Mouse (Mus musculus) heart, postnatal 10 days (tissue): ENCODE data around the gene Prkar2b. TPM values are rescaled to one million over a fixed set of nuclear protein-coding genes. Genes with fewer than 3 reads are reported as not detected.
A peak's percentile ranks its signal among the peaks of the same experiment; 100 is the strongest.

Source experiments
- DNase-seq, 2 experiments: peaks; one replicate each; pipeline ENCODE4 v3.0.0; 2021
- intact Hi-C: fragments of 180-260 bp; cut with DNase I; formaldehyde crosslinking; loops from one replicate; pipeline ENCODE4 v1.15.1; 2025
- total RNA-seq, 2 experiments: library from RNA; stranded (reverse); gene quantifications; 2 replicates each; pipeline ENCODE4 v1.2.3; 2021

The Prkar2b gene
- total RNA-seq, 2 experiments from 2014 or later: 15.3 to 51.6 TPM

GRCm38 (mm10) chr12:31973473-31974172 is 87.5 kb downstream of the Prkar2b start:
- intact Hi-C loops: no loop called here
- DNase-seq: peak; percentile 90 to 93

GRCm38 (mm10) chr12:31971547-31971946 is 89.5 kb downstream of the Prkar2b start:
- intact Hi-C loops: no loop called here
- no peak for DNase-seq

GRCm38 (mm10) chr12:31969111-31969510 is 92.0 kb downstream of the Prkar2b start:
- no peak for DNase-seq
- intact Hi-C loops: loop anchor here (5.0 to 10.0 kb wide), 2 partner anchors 408 to 926 kb away; partner anchors contain the start of gene Ccdc71l

DNA sequence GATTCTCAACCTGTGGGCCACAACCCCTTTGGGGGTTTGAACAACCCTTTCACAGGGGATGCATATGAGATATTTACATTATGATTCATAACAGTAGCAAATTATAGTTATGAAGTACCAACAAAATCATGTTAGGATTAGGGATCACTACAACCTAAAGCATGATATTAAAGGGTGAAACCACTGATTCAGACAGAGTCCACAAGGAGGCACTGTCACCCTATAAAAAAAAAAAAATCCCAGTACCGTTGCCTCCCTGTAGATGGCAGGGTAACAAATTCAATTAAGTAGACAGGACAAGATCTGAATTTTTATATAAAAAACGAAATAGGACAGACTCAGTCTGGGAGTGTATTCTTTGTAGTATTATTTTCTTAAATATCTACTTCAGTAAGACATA is 93.6 kb downstream of the Prkar2b start:
- intact Hi-C loops: loop anchor here (1.0 to 10.0 kb wide), 4 partner anchors 177 to 927 kb away; partner anchors contain the start of gene Ccdc71l
- DNase-seq: peak; percentile 46 to 74

DNA sequence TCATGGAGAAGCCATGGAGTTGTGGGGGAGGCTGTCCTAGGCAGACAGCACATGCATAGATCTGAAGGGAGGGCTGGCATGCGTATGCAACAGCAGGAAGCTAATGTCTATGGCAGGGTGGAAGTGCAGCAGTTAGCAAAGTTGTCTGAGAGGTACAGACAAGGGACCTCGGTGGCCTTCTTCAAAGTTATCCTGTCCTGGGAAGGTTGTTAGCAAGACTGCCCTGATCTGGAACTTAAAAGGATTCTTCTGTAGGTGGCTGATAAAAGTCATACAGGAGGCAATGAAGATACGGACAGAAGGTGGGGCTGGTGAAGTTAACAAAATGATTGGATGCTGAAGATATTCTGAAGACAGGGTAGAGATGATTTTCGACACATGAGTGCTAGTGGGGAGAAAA is 94.7 kb downstream of the Prkar2b start:
- intact Hi-C loops: loop anchor here (5.0 to 10.0 kb wide), 2 partner anchors 411 to 928 kb away; partner anchors contain the start of gene Ccdc71l
- no peak for DNase-seq

DNA sequence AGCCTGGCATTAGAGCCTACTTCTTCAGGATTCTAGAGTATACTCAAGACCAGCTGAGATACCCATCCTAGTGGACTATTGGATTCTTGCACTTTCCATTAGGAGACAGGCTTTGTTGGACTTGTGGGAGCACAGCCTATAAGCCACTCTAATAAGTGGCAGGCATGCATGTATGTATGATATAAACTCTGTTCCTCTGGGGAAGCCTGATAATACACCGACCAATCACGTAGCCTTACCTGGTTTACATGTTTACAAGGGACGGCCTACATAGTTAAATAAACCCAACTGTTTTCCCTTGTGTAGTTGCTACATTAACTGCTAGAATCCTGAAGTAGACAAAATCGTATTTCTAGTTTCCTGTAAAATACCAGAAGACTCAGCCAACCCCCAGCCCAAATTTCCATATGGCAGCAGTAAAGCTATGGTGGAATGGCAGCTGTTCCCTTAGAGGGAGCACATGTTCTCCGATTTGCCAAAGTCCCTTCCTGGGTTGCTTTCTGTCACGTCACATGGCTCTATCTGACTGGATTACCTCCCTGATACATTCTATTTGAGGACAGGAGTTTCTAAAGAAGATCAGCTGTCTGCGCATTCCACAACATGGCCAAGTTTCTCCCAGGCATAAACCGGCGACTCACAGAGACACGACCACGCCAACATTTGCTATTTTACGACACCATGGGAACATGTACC is 95.4 kb downstream of the Prkar2b start:
- intact Hi-C loops: loop anchor here (5.0 to 10.0 kb wide), 2 partner anchors 412 to 929 kb away; partner anchors contain the start of gene Ccdc71l
- no peak for DNase-seq

DNA sequence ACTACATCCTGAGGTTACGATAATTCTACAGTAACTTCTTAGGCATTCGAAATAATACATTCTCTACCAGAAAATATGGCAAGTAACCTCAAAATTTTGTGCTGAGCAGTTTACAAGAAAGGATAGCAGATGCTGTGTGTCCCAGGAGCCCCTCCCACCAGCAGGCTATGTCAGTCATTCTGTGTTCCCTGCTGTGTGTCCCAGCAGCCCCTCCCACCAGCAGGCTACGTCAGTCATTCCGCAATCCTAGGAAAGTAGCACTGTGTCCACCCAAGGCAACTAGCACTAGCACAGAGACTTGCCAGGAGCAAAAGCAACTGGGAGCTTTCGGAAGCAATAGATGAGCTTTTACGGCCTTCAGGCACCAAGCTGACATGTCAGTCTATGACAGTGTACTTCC is 97.0 kb downstream of the Prkar2b start:
- DNase-seq: no peak
- intact Hi-C loops: loop anchor here (10.0 kb wide), 1 partner anchor 931 kb away; no protein-coding TSS in a partner anchor

GRCm38 (mm10) chr12:31955843-31956242 is 105.3 kb downstream of the Prkar2b start:
- no peak for DNase-seq
- intact Hi-C loops: no loop called here

GRCm38 (mm10) chr12:31950659-31951031 is 110.5 kb downstream of the Prkar2b start:
- DNase-seq: peak in 1 of 2 experiments; percentile 93
- intact Hi-C loops: no loop called here

GRCm38 (mm10) chr12:31949759-31950658 is 111.1 kb downstream of the Prkar2b start, which contains the start of gene Hbp1:
Gene Hbp1, minus strand, starts transcription at chr12:31950535.
- intact Hi-C loops: no loop called here
- peak; percentile 100 for DNase-seq

GRCm38 (mm10) chr12:31949193-31949741 is 111.8 kb downstream of the Prkar2b start:
- DNase-seq: peak; percentile 95 to 96
- intact Hi-C loops: no loop called here

DNA sequence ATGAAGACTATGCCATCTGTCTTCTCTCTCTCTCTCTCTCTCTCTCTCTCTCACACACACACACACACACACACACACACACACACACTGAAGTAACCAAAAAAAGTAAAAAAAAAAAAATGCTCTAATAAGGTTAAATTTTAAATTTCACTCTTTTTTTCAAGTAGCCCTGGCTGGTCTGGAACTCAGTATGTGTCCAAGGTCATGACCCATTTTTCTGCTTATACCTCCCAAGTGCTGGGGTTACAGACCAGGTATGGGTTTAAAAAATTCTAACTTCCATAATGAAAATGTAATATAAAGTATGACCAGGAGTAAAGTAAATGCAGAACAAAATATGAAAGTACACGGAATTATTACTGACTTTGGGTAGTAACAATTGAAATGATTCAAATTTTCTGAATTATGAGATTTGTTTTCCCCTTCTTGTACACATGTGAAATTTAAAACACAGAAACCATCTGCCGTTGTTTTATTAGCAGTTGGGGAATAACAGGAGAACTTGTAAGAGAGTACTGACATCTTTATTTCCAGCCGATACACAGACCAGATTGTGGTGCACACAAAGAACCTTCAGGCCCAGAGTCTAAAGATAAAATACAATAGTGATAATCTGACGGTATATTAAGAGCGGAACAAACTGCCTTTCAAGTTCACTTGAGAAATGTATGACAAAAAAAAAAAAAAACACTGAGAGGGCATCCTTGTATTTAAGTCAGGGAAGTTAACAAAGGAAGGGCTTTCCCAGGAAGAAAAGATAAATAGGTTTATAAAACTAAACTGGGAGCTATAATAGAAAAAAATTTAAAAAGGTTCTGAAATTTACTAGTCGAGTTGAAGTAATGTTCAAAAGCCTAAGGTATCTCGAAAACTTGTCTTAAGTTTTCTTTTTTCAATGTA is 112.7 kb downstream of the Prkar2b start:
- DNase-seq: no peak
- intact Hi-C loops: no loop called here

DNA sequence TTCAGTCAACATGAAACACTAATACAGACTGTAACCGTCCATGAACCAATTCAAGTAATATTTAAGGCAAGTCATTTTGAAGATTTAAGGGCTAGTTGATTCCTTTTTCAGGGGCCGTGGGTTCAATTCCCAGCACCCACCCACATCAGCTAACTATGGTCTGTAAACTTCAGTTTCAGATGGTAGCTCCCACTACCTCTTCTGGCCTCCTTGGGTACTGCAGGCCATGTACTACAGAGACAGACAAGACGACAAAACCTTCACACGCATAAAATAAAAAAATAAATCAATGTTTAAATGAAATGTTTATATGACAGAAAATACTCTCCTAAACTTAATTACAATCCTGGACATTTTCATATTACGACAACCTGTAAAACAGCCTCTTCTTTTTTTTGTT is 113.6 kb downstream of the Prkar2b start:
- no peak for DNase-seq

GRCm38 (mm10) chr12:31944405-31944804 is 116.7 kb downstream of the Prkar2b start:
- no peak for DNase-seq
- intact Hi-C loops: no loop called here

More for the DNA sequence above, 113.6 kb downstream of the Prkar2b start:
- intact Hi-C loops: no loop called here

DNA sequence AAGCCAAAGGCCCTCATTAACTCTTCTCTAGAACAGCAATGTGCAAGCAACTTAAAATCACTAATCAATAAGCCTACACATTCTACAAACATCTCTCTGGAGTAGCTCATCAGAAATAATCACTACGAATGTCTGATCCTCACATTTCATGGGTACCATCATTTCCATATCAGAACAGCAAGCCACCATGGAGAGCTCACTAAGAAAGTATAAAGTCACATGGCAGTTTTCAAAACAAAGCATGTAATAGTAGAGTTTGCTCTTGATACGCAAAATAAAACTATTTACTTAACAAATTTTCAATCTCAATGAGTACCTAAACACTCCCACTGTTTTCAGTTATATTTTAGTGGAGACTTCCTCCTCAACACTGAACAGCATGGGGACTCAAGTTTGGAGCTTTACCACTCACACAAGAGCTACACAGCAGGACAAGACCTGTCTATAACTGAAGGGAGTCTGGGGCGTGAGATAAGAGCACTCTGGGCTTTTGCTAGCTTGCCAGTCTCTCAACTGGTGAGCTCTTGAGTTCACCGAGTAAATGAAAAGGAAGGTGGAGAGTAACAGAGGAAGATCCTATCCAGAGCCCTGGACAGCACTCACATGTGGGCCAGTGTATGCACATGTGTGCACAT is 118.0 kb downstream of the Prkar2b start:
- intact Hi-C loops: no loop called here
- no peak for DNase-seq

DNA sequence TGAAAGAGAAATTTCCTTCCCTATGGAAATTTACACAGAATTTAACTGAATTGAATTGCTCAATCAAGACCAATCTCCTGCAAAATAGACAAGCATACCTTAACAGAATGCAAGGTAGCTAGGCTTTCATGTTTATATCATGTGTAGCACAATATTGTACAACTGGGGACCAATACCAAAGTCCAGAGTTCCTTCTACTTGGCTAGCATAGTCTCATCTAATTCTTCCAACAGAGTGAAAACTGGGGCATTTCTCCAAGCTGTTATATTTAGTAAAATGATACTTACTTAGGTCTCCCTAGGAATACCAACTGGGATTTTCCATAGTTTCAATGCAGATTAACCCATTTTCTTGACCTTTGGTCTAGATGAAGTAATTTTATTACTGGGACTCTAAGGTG is 122.1 kb downstream of the Prkar2b start:
- DNase-seq: no peak
- intact Hi-C loops: no loop called here

DNA sequence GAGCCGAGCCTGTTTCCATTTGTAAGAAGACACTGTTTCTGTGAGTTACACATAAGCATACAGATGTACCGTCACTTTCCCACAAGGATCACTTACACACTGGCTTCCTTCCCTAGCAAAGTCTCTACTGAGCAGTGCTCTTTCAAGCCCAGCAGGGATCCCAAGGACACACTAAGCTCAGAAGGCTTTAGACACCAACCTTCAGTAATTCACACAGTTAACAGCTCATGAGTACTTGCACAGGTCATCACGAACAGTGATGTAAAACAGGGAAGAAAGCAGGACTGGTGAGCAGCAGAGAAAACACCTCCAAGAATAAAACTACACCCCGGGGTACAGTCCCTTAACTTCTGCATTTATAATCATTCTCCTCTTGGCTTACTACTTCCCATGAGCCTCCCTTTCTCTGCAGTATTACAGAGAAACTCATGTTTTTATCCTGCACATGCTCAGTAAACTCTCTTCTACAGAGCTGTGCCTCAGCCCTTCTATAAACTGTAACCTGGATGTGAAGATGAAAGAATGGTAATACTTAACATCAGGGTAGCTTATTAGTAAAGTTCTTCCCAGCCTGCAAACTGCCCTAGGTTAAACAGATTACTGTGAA is 122.6 kb downstream of the Prkar2b start:
- intact Hi-C loops: no loop called here
- no peak for DNase-seq

DNA sequence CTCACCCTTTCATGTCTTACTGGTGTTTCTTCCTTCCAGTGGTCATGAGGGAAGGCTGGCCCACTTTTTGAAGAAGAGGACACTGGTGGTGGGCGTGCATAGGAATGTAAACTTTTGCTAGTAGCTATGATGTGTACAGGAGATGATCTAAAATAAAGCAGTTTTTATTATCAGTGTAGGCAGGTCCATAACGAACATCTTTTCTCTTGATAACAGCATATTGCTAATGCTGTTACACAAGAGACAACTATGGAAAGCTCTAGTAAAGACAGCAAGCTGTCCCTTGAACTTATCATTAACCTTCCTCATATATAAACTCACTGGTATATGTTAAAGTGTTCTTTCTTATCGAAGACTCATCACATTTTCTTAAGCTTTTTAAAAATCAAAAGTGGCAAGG is 123.5 kb downstream of the Prkar2b start:
- intact Hi-C loops: no loop called here
- no peak for DNase-seq
